Mouse (Mus musculus): ENCODE measurements at regions not wholly inside any gene's neighbourhood (a gene's known extent, or its start where the extent isn't known, plus 50 kb on each side); places are given as distances from the start of the nearest gene placed in this dataset.

DNA sequence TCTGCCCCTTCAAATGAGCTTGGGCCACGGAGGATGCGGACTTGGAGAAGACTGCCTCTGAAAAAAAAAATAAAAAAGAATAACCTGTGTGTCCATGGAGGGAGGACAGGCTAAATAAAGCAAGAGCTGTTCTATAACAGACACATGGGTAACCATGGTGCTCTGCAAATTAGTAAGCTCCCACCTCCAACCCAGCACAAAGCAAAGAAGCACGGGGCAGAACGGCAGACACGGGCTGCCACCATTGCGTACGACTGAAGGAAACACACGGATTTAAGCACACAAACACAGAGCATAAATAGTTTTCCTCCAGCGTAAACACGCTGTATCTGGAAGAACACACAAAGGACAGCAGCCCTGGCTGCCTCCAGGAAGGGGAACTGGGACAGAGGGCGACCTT, 101.9 kb upstream of the Syt13 start:
- no peak overlapping the region for H3K9ac ChIP-seq (ENCODE audit: low read depth, low read length)
- WGBS: 59% methylated on average over 11 of the region's 11 CpGs
- DNase-seq (ENCODE audit: low spot score) (no peak), ATAC-seq (replicated peaks; ENCODE audit: low FRiP score, low read depth) (no peak)
- H3K36me3 ChIP-seq (ENCODE audit: insufficient read depth, low read length): no peaks in the 10 kb centered on the region
- no peak overlapping the region for H3K4me3 ChIP-seq (replicated peaks; ENCODE audit: low read depth, low read length)
- H3K4me2 ChIP-seq (ENCODE audit: low read length): no peak overlapping the region
- no peak overlapping the region for H3K27ac ChIP-seq
- H3K4me1 ChIP-seq (replicated peaks; ENCODE audit: insufficient read depth, low read length): no peaks in the 10 kb centered on the region
- no peaks in the 10 kb centered on the region for H3K27me3 ChIP-seq (ENCODE audit: insufficient read depth, low read length)
- no peak for TF ChIP-seq CTCF (IDR thresholded peaks at IDR 0.05; ENCODE audit: low read depth)
- H3K9me3 ChIP-seq (replicated peaks; ENCODE audit: low read length): no peaks in the 10 kb centered on the region

DNA sequence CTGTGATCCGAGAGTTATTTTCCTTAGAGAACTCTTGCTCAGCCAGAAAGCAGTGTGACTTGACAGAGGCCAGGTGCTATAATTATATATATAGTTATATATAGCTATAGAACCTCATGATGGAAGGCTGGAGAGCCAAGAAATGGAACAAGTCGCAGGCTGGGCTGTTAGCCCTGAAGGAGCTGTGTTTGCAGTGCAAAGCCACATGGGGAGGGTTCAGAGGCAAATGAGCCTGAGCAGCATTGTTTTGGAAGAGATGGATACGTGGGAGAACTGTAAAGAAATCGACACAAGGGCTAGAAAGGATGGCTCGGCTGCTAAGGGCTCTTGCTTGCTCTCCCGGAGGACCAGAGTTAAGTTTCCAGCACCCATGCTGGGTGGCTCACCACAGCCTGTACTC, 95.3 kb upstream of the Syt13 start:
- 68% methylated on average over 6 of the region's 6 CpGs for WGBS
- no peak for ATAC-seq (replicated peaks; ENCODE audit: low FRiP score, low read depth)
- Histone ChIP-seq H3K9ac (ENCODE audit: low read depth, low read length) (no peak overlapping the region), H3K9me3 (replicated peaks; ENCODE audit: low read length) (no peaks in the 10 kb centered on the region), H3K27ac (no peak overlapping the region), H3K4me1 (replicated peaks; ENCODE audit: insufficient read depth, low read length) (no peaks in the 10 kb centered on the region), H3K36me3 (ENCODE audit: insufficient read depth, low read length) (no peaks in the 10 kb centered on the region), H3K4me2 (ENCODE audit: low read length) (no peak overlapping the region), H3K27me3 (ENCODE audit: insufficient read depth, low read length) (no peaks in the 10 kb centered on the region), H3K4me3 (replicated peaks; ENCODE audit: low read depth, low read length) (no peak overlapping the region)
- TF ChIP-seq CTCF (IDR thresholded peaks at IDR 0.05; ENCODE audit: low read depth): no peak
- DNase-seq (ENCODE audit: low spot score): no peak

DNA sequence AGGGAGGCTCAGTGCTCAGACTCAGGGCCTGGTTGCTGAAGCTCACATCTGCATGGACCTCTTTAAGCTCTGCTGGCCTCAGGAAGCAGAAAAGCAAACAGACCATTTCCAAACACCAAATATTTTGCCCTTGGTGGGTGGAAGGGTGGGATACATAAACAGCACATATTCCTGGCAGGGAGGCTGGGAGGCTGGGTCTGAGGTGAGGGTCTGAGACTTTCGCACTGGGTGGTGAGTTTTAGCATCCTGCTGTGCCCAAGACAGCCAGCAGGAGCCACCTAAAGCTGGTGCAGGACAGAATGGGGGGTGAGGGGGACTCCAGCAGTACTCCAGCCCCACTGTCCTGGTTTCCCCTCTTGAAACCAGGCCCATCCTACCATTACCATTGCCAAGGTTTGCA, 90.6 kb upstream of the Syt13 start:
- no peak for TF ChIP-seq CTCF (IDR thresholded peaks at IDR 0.05; ENCODE audit: low read depth)
- H3K4me1 ChIP-seq (replicated peaks; ENCODE audit: insufficient read depth, low read length): 0 out of 2 replicates have a peak, but pooled peaks cover 3% of the 10 kb centered on the region
- H3K27ac ChIP-seq: no peak overlapping the region
- H3K27me3 ChIP-seq (ENCODE audit: insufficient read depth, low read length): no peaks in the 10 kb centered on the region
- no peak overlapping the region for H3K4me2 ChIP-seq (ENCODE audit: low read length)
- H3K4me3 ChIP-seq (replicated peaks; ENCODE audit: low read depth, low read length): no peak overlapping the region
- H3K9ac ChIP-seq (ENCODE audit: low read depth, low read length): no peak overlapping the region
- DNase-seq (ENCODE audit: low spot score) (no peak), ATAC-seq (replicated peaks; ENCODE audit: low FRiP score, low read depth) (no peak)
- H3K9me3 ChIP-seq (replicated peaks; ENCODE audit: low read length): no peaks in the 10 kb centered on the region
- H3K36me3 ChIP-seq (ENCODE audit: insufficient read depth, low read length): no peaks in the 10 kb centered on the region
- 86% methylated on average over 1 of the region's 1 CpGs for WGBS

DNA sequence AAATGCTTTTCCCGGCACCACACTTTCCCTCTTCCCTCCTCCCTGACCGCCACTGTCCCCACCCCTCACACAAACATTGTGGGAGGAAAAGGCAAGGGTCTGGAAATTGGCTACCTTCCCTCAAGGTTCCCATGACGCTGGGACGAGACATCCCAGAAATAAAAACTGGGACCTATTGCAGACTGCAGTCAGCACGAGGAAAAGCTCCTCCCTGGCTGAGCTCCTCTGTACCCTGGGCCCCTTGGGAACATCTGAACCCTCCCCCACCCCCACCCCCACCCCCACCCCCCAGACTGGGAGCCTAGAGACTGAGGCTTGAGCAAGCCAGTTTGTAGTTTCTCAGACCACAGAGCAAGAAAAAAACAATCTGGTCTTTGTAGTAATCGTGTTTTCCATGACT, 89.5 kb upstream of the Syt13 start:
- ATAC-seq (replicated peaks; ENCODE audit: low FRiP score, low read depth): no peak
- WGBS: 4% methylated on average over 6 of the region's 6 CpGs

DNA sequence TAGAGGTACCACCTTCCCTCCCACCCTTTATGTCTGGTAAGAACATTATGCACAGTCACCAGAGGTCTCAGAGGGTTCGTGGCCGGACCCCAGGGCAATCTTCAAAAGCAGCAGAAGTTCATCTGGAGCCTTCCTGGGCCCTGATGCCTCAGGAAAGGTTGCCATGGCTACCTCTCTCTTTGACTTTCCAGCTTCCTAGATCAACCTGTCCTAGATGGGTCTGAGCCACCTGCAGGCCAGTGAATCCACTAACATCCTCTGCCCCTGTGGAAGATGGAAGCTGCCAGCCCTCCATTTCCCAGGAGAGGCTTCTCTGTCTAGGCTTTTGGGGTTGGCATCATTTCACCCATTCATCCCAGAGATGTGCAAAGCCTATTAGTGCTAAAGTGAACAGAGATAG, 84.8 kb upstream of the Syt13 start:
- DNase-seq (ENCODE audit: low spot score) (no peak), ATAC-seq (replicated peaks; ENCODE audit: low FRiP score, low read depth) (no peak)
- no peak for TF ChIP-seq CTCF (IDR thresholded peaks at IDR 0.05; ENCODE audit: low read depth)
- 50% methylated on average over 2 of the region's 2 CpGs for WGBS
- Histone ChIP-seq H3K36me3 (ENCODE audit: insufficient read depth, low read length) (no peaks in the 10 kb centered on the region), H3K4me3 (replicated peaks; ENCODE audit: low read depth, low read length) (no peak overlapping the region), H3K4me2 (ENCODE audit: low read length) (no peak overlapping the region), H3K9me3 (replicated peaks; ENCODE audit: low read length) (no peaks in the 10 kb centered on the region), H3K9ac (ENCODE audit: low read depth, low read length) (no peak overlapping the region), H3K27ac (no peak overlapping the region), H3K4me1 (replicated peaks; ENCODE audit: insufficient read depth, low read length) (no peaks in the 10 kb centered on the region), H3K27me3 (ENCODE audit: insufficient read depth, low read length) (no peaks in the 10 kb centered on the region)

More for the DNA sequence above, 89.5 kb upstream of the Syt13 start:
- H3K4me1 ChIP-seq (replicated peaks; ENCODE audit: insufficient read depth, low read length): 0 out of 2 replicates have a peak, but pooled peaks cover 3% of the 10 kb centered on the region
- H3K4me3 ChIP-seq (replicated peaks; ENCODE audit: low read depth, low read length): no peak overlapping the region
- no peak for TF ChIP-seq CTCF (IDR thresholded peaks at IDR 0.05; ENCODE audit: low read depth)
- H3K9me3 ChIP-seq (replicated peaks; ENCODE audit: low read length): no peaks in the 10 kb centered on the region
- DNase-seq (ENCODE audit: low spot score): peak; percentile 45
- no peak overlapping the region for H3K27ac ChIP-seq
- H3K9ac ChIP-seq (ENCODE audit: low read depth, low read length): no peak overlapping the region
- H3K36me3 ChIP-seq (ENCODE audit: insufficient read depth, low read length): no peaks in the 10 kb centered on the region
- H3K27me3 ChIP-seq (ENCODE audit: insufficient read depth, low read length): no peaks in the 10 kb centered on the region
- H3K4me2 ChIP-seq (ENCODE audit: low read length): no peak overlapping the region

DNA sequence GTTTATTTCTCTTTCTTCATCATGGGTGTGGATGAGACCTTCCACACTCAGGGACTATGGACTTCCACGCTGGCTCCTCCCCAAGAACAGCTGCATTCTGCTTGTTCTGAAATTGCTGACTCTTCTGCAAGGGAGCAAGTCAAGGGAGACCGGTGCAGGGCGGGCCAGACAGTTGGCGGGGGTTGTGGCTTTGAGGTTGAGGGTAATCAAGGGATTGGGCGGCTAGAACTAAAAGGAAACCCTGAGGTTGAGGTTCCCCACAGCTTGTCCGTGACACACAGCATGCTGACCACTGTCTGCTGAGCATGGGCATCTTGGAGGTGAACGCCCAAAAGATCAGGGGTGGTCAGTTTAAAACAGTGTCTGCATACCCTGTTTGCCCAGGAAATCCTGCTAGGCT, 83.1 kb upstream of the Syt13 start:
- Histone ChIP-seq H3K4me3 (replicated peaks; ENCODE audit: low read depth, low read length) (no peak overlapping the region), H3K9ac (ENCODE audit: low read depth, low read length) (no peak overlapping the region), H3K27me3 (ENCODE audit: insufficient read depth, low read length) (no peaks in the 10 kb centered on the region), H3K9me3 (replicated peaks; ENCODE audit: low read length) (no peaks in the 10 kb centered on the region), H3K36me3 (ENCODE audit: insufficient read depth, low read length) (no peaks in the 10 kb centered on the region), H3K27ac (no peak overlapping the region), H3K4me2 (ENCODE audit: low read length) (no peak overlapping the region), H3K4me1 (replicated peaks; ENCODE audit: insufficient read depth, low read length) (no peaks in the 10 kb centered on the region)
- DNase-seq (ENCODE audit: low spot score) (no peak), ATAC-seq (replicated peaks; ENCODE audit: low FRiP score, low read depth) (peak; percentile 57; the same call in 1 of the 2 replicates)
- WGBS: 56% methylated on average over 7 of the region's 7 CpGs
- no peak for TF ChIP-seq CTCF (IDR thresholded peaks at IDR 0.05; ENCODE audit: low read depth)

DNA sequence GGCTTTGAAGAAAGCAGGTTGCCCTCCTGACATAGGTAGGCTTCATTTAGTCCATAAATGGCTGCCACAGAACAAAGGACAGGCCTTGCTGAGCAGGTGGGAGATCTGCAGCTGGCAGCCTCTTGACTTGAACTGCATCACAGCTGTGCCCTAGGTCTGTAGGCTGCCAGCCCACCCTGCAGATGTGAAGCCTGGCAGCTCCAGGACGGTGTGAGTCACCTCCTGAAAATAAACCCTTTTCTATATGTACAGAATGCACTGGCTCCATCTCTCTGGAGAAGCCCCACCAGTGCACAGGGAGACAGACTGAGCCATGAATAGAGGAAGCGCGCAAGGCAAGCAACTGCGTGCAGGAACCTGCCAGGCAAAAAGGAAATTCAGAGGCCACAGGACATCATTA, 78.7 kb upstream of the Syt13 start:
- WGBS: 88% methylated on average over 4 of the region's 4 CpGs
- Histone ChIP-seq H3K4me1 (replicated peaks; ENCODE audit: insufficient read depth, low read length) (no peaks in the 10 kb centered on the region), H3K9ac (ENCODE audit: low read depth, low read length) (no peak overlapping the region), H3K27ac (no peak overlapping the region), H3K36me3 (ENCODE audit: insufficient read depth, low read length) (no peaks in the 10 kb centered on the region), H3K27me3 (ENCODE audit: insufficient read depth, low read length) (no peaks in the 10 kb centered on the region), H3K9me3 (replicated peaks; ENCODE audit: low read length) (no peaks in the 10 kb centered on the region), H3K4me3 (replicated peaks; ENCODE audit: low read depth, low read length) (no peak overlapping the region), H3K4me2 (ENCODE audit: low read length) (no peak overlapping the region)
- no peak for TF ChIP-seq CTCF (IDR thresholded peaks at IDR 0.05; ENCODE audit: low read depth)
- ATAC-seq (replicated peaks; ENCODE audit: low FRiP score, low read depth): no peak
- DNase-seq (ENCODE audit: low spot score): no peak

All from kidney, postnatal 0 days (tissue).